Mouse (Mus musculus) limb, embryonic 13.5 days (tissue): ENCODE measurements around the gene Etfdh. TPM values are rescaled to one million over a fixed set of nuclear protein-coding genes. Genes with fewer than 3 reads are reported as not detected.

ENCODE experiments used
- ATAC-seq: fragments of 200-750 bp; cut with Nextera tagmentation; 2 replicates; pipeline ENCODE4 v1.8.0; 2017; ENCODE audit warnings: low read depth, moderate number of reproducible peaks, moderate TSS enrichment; ENCODE audit not compliant: low FRiP score
- H3K27ac ChIP-seq: fragments of 300-500 bp; sonication (generic); 2 replicates; pipeline ENCODE4 v1.5.1; 2015; ENCODE audit warnings: inconsistent platforms, mild to moderate bottlenecking, moderate library complexity
- H3K27me3 ChIP-seq: fragments of 300-500 bp; sonication (generic); 2 replicates; pipeline ENCODE4 v1.6.1; 2015; ENCODE audit warnings: mild to moderate bottlenecking, inconsistent platforms
- H3K36me3 ChIP-seq: fragments of 300-500 bp; sonication (generic); 2 replicates; pipeline ENCODE4 v1.6.1; 2015; ENCODE audit warnings: inconsistent platforms, mild to moderate bottlenecking, moderate library complexity
- H3K4me1 ChIP-seq: fragments of 300-500 bp; sonication (generic); 2 replicates; pipeline ENCODE4 v1.6.1; 2015; ENCODE audit warnings: inconsistent platforms
- H3K4me2 ChIP-seq: fragments of 300-500 bp; sonication (generic); replicated peaks from 2 replicates; pipeline ENCODE4 v1.6.1; 2015; ENCODE audit warnings: inconsistent platforms, mild to moderate bottlenecking, moderate library complexity
- H3K4me3 ChIP-seq: fragments of 300-500 bp; sonication (generic); 2 replicates; pipeline ENCODE4 v1.5.1; 2015; ENCODE audit warnings: moderate library complexity, mild to moderate bottlenecking, inconsistent platforms
- H3K9ac ChIP-seq: fragments of 300-500 bp; sonication (generic); 2 replicates; pipeline ENCODE4 v1.6.1; 2015; ENCODE audit warnings: mild to moderate bottlenecking, inconsistent platforms
- H3K9me3 ChIP-seq: fragments of 300-500 bp; sonication (generic); 2 replicates; pipeline ENCODE4 v1.6.1; 2016; ENCODE audit warnings: inconsistent platforms
- WGBS: fragments of 180-500 bp; shearing (Covaris S2); methylation state at CpG from one replicate; pipeline ENCODE4 v1.1.7; 2015; 5-methylcytosine and 5-hydroxymethylcytosine counted together
- polyA plus RNA-seq: library from polyadenylated mRNA; unstranded; fragments of >200 nt; fragmentation: Nextera tagmentation; extraction: Ambion mirVana; gene quantifications from 2 replicates; pipeline ENCODE4 v1.2.1, GENCODE M21; 2015

Etfdh gene
- polyA plus RNA-seq: 53.8 and 57.4 TPM in 2 replicates

DNA sequence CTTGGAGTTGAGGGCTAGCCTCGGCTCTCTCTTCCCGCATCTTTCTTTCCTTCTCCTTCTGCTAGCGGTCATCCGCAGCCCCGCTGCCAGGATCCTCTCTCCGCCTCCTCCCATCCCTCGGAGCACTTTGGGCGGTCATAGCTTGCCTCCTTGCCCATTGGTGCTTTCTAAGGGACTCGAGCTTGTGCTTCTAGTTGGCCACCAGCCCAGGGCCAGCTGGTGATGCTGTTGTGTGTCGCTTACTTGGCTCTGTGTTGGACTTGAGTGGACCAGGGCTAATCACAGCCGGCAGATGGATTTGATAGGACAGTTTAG is at the start of gene Etfdh:
Etfdh (minus strand) TSS at position 85 of the 315 bp plus-strand sequence.
- Histone ChIP-seq H3K9me3 (peaks cover 6% of the 10 kb centered on the region; the same call in 1 of the 2 replicates), H3K27me3 (no peaks in the 10 kb centered on the region), H3K27ac (peak within 1 kb of the TSS; percentile 72), H3K4me2 (peak within 1 kb of the TSS; percentile 87), H3K4me3 (peak within 1 kb of the TSS; percentile 78), H3K4me1 (peaks cover 10% of the 10 kb centered on the region), H3K9ac (peak within 1 kb of the TSS; percentile 77), H3K36me3 (peaks cover 27% of the 10 kb centered on the region)
- WGBS: 1% methylated on average over 11 of the region's 11 CpGs
- ATAC-seq: peak; percentile 7

- Histone ChIP-seq H3K4me3 (no peak overlapping the region), H3K27me3 (no peaks in the 10 kb centered on the region), H3K27ac (no peak overlapping the region), H3K9me3 (no peaks in the 10 kb centered on the region), H3K9ac (no peak overlapping the region), H3K4me1 (peaks cover 3% of the 10 kb centered on the region; the same call in 1 of the 2 replicates), H3K36me3 (no peaks in the 10 kb centered on the region), H3K4me2 (no peak overlapping the region)
- no peak for ATAC-seq
- 86% methylated on average over 3 of the region's 3 CpGs for WGBS
Observed at GRCm38 (mm10) chr3:79676411-79676810, 47.1 kb upstream of the Etfdh start.

- 85% methylated on average over 5 of the region's 5 CpGs for WGBS
- H3K4me2 ChIP-seq: no peak overlapping the region
- ATAC-seq: no peak
- H3K9me3 ChIP-seq: no peaks in the 10 kb centered on the region
- no peak overlapping the region for H3K4me3 ChIP-seq
- H3K9ac ChIP-seq: no peak overlapping the region
- no peaks in the 10 kb centered on the region for H3K27me3 ChIP-seq
- peaks cover 4% of the 10 kb centered on the region; the same call in 1 of the 2 replicates for H3K4me1 ChIP-seq
- H3K36me3 ChIP-seq: no peaks in the 10 kb centered on the region
- no peak overlapping the region for H3K27ac ChIP-seq
Observed at GRCm38 (mm10) chr3:79674641-79675040, 45.3 kb upstream of the Etfdh start.

DNA sequence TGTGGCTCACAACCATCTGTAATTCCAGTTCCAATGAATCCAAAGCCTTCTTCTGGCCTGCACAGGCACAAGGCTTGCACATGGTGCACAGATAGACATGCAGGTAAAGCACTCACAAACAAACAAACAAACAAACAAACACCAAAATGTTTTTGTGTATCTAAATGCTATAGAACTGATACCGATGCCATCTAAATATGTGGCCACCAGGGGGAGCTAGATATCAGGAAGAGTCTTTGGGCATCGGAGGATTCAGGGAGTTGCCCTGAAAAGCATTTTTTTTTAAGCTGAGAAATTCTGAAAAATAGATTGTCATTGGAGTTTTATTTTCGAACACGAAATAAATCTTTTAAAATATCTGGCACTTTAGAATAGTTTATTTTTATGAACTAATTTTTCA is 43.8 kb upstream of the Etfdh start:
- H3K27me3 ChIP-seq: no peaks in the 10 kb centered on the region
- peaks cover 4% of the 10 kb centered on the region; the same call in 1 of the 2 replicates for H3K4me1 ChIP-seq
- H3K36me3 ChIP-seq: no peaks in the 10 kb centered on the region
- ATAC-seq: no peak
- H3K27ac ChIP-seq: no peak overlapping the region
- no peak overlapping the region for H3K4me3 ChIP-seq
- H3K9ac ChIP-seq: no peak overlapping the region
- H3K4me2 ChIP-seq: no peak overlapping the region
- H3K9me3 ChIP-seq: no peaks in the 10 kb centered on the region
- WGBS: 17% methylated on average over 4 of the region's 4 CpGs

DNA sequence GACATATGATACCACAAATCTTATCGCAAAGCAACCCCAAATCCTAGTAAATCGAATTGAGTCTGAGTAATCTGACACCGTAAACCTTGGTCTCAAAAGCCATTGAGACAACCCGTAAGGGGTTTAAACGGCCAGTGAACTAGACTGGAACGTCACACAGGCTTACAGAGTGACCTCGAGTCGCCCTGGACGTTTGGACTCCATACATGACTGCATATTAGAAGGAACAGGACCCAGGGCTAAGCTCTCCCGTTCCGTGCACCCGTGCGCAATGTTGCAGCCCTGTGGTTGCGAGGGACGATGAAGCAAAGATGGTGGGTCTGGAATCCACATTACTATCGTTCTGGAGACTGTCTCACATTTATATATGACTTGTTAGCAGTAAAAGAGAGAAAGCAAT is 42.9 kb upstream of the Etfdh start:
- ATAC-seq: 0 out of 2 replicates have a peak, but pooled peaks have one; percentile 24
- Histone ChIP-seq H3K4me1 (peaks cover 4% of the 10 kb centered on the region; the same call in 1 of the 2 replicates), H3K4me3 (no peak overlapping the region), H3K36me3 (no peaks in the 10 kb centered on the region), H3K27me3 (no peaks in the 10 kb centered on the region), H3K9ac (no peak overlapping the region), H3K9me3 (no peaks in the 10 kb centered on the region), H3K27ac (no peak overlapping the region), H3K4me2 (no peak overlapping the region)
- WGBS: 57% methylated on average over 16 of the region's 16 CpGs

DNA sequence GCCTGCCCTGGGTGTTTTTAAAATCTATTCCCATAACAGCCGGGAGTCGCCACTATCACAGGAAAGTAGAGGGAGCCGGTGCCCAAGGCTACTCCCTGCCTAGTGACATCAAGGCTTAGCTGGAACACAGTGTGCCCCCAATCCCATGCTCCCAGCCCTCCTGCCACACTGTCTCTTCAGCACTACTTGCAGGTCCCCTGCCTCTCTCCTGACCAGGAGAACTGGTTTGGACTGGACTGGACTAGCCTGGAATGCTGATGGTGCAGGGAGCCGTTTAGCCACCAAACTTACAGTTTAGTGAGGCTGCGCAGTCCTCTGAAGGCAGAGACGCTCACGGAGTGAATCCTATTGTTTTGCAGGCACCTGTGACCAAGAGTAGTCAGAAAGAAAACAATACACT is 41.3 kb upstream of the Etfdh start:
- Histone ChIP-seq H3K27ac (no peak overlapping the region), H3K4me2 (no peak overlapping the region), H3K4me3 (no peak overlapping the region), H3K9ac (no peak overlapping the region), H3K4me1 (peaks cover 4% of the 10 kb centered on the region; the same call in 1 of the 2 replicates), H3K36me3 (no peaks in the 10 kb centered on the region), H3K27me3 (no peaks in the 10 kb centered on the region), H3K9me3 (no peaks in the 10 kb centered on the region)
- no peak for ATAC-seq
- WGBS: 82% methylated on average over 7 of the region's 7 CpGs

DNA sequence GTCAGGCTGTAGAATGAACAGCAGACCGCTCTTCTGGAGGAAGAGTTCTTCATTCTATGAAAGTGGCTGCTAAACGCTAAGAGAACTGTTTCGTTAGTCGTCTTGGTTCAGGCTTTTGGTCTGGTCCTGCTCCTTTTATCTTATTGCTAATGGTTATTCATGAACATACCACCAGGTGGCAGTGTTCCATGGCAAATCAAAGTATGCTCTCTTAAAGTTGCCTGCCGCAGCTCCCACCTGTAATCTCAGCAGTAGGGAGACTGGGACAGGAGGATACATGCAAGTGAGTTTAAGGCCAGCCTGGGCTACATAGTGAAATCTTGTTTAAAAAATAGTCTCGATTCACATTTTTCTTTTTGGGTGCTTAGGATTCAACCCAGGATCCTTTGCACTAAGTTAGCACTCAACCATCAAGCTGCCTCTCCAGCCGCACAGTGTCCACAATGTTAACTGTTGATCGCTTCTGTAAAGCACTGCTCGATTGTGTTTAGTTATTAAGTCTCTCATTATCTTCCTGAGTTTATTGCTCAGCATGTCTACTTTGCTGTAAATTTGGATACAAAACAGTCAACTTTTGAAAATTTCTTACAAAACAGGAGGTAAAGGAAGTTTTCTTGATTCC is 35.6 kb upstream of the Etfdh start:
- no peak overlapping the region for H3K4me2 ChIP-seq
- no peaks in the 10 kb centered on the region for H3K4me1 ChIP-seq
- no peak overlapping the region for H3K27ac ChIP-seq
- no peaks in the 10 kb centered on the region for H3K36me3 ChIP-seq
- H3K9ac ChIP-seq: no peak overlapping the region
- H3K9me3 ChIP-seq: no peaks in the 10 kb centered on the region
- no peaks in the 10 kb centered on the region for H3K27me3 ChIP-seq
- H3K4me3 ChIP-seq: no peak overlapping the region
- 41% methylated on average over 9 of the region's 9 CpGs for WGBS
- no peak; the same call in 1 of the 2 replicates for ATAC-seq

GRCm38 (mm10) chr3:79656682-79657081 is 27.4 kb upstream of the Etfdh start:
- no peak overlapping the region for H3K4me3 ChIP-seq
- no peaks in the 10 kb centered on the region for H3K36me3 ChIP-seq
- H3K4me1 ChIP-seq: no peaks in the 10 kb centered on the region
- H3K4me2 ChIP-seq: no peak overlapping the region
- no peak overlapping the region for H3K27ac ChIP-seq
- no peaks in the 10 kb centered on the region for H3K27me3 ChIP-seq
- H3K9me3 ChIP-seq: no peaks in the 10 kb centered on the region
- no peak overlapping the region for H3K9ac ChIP-seq
- 80% methylated on average over 5 of the region's 5 CpGs for WGBS
- no peak for ATAC-seq

GRCm38 (mm10) chr3:79652129-79652528 is 22.8 kb upstream of the Etfdh start:
- Histone ChIP-seq H3K36me3 (no peaks in the 10 kb centered on the region), H3K9me3 (no peaks in the 10 kb centered on the region), H3K4me2 (no peak overlapping the region), H3K27me3 (no peaks in the 10 kb centered on the region), H3K27ac (no peak overlapping the region), H3K9ac (no peak overlapping the region), H3K4me1 (no peaks in the 10 kb centered on the region), H3K4me3 (no peak overlapping the region)
- 83% methylated on average over 6 of the region's 6 CpGs for WGBS
- no peak for ATAC-seq

DNA sequence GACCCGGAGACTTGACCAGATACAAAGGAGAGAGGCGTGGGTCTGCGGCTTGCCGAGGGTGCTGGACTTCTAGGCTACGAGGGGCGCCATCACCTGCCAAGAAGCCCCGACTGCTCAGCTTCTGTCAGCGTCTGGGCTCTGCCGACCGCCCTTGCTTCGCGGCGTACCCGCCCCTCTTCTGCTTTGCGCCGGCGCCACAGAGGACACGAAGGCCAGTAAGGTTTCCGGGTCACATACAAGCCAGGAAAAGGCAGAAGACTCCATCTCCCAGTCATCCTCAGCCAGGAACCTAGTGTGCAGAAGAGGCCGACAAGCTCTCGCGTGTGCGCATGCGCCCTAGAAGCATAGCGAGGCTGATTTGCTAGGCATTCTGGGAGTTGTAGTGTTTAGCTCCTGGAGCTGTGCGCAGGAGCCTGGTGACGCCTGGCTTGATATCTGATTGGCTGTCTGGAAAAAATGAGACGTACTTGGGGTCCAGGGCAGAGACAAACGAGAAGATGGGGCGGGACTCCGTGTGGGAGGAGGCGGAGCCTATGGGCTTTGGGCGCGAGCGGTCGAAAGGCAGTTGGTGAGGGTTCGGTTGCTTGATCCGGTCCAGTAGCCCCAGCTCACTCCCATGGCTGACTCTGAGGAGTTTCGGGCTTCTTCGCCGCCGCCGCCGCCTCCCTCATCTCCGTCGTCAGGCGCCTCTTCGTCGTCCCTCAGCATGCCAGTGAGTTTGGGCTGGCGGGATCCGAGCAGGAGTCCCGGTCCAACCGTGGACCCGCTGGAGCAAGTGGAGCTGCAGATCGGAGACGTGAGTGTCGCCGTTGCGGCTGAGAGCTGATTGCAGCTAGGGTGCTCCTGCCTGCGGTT is 512 bp downstream of the Etfdh start, which contains the start of gene 4930579G24Rik:
4930579G24Rik (plus strand) TSS at position 519 of the 855 bp plus-strand sequence.
- Histone ChIP-seq H3K9ac (peak within 1 kb of the TSS; percentile 77), H3K4me1 (peaks cover 10% of the 10 kb centered on the region), H3K36me3 (peaks cover 24% of the 10 kb centered on the region), H3K9me3 (peaks cover 6% of the 10 kb centered on the region; the same call in 1 of the 2 replicates), H3K4me3 (peak within 1 kb of the TSS; percentile 78), H3K27ac (peak within 1 kb of the TSS; percentile 72), H3K4me2 (peak within 1 kb of the TSS; percentile 87), H3K27me3 (no peaks in the 10 kb centered on the region)
- WGBS: under 1% methylated on average over 60 of the region's 60 CpGs
- peak; percentile 99 for ATAC-seq

DNA sequence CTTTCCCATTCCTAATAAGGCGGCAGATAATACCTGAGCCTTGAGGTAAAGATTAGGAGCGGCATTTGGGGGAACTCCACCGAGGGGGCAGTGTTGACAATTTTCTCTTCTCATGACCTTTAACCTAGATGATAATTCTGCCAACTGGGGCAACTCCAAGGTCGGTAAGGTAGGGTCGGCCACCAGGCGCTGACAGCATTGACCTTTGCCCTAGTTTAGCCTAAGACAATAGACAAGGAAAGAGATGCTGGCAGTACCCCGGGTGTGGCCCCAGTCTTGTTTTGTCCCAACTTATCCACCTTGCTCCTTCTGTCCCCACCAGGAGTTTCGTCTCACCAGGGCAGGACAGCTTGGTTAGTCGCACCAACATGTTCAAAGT is 1.1 kb downstream of the Etfdh start:
- H3K36me3 ChIP-seq: peaks cover 19% of the 10 kb centered on the region
- peaks cover 10% of the 10 kb centered on the region for H3K4me1 ChIP-seq
- peak overlapping the region; percentile 70; the same call in 1 of the 2 replicates for H3K27ac ChIP-seq
- peak overlapping the region; percentile 78 for H3K4me3 ChIP-seq
- no peaks in the 10 kb centered on the region for H3K27me3 ChIP-seq
- peak overlapping the region; percentile 87 for H3K4me2 ChIP-seq
- peak overlapping the region; percentile 76 for H3K9ac ChIP-seq
- WGBS: 0% methylated on average over 9 of the region's 9 CpGs
- peaks cover 3% of the 10 kb centered on the region; the same call in 1 of the 2 replicates for H3K9me3 ChIP-seq
- no peak for ATAC-seq

DNA sequence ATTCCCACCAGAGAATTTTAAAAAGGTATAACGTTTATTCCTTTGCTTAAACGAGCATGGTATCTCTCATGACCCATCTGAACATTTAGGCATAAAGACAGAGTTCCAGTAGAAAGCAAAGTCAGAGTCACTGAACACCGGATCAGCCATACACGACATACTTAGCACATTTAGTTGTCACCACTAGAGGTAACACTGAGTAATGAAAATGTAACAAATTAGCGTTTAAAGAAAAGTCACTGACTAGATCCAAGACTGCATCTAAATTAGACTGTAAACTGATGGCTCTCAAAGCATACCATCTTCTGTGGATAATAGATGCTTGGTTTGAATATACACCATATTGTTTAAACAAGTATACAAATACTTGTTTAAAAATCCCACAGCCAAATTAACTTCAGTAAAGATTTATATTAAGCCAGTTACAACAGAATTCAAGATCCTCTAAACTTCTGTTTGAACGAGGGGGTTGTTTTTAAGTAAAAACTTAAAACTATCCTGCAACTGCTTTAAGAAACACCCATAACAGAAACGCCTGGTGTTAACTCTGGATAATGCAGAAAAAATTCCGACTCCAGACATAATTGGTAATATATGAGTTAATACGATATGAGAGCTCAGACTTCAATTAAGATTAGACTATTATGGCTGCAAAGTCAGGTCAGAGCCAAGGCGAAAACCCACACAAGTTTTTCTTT is 1.7 kb downstream of the Etfdh start:
- Histone ChIP-seq H3K4me1 (peaks cover 10% of the 10 kb centered on the region), H3K4me2 (peak overlapping the region; percentile 87), H3K27ac (no peak overlapping the region), H3K9me3 (no peaks in the 10 kb centered on the region), H3K36me3 (peaks cover 17% of the 10 kb centered on the region), H3K9ac (peak overlapping the region; percentile 76), H3K4me3 (peak overlapping the region; percentile 78), H3K27me3 (no peaks in the 10 kb centered on the region)
- 27% methylated on average over 10 of the region's 10 CpGs for WGBS
- ATAC-seq: no peak
